Mouse (Mus musculus) forebrain, embryonic 15.5 days (tissue): Measurements from ENCODE around the gene Ksr2. TPM values are rescaled to one million over a fixed set of nuclear protein-coding genes. Genes with fewer than 3 reads are reported as not detected.
"Not testable (repeated sequence)": the region's sequence is repeated elsewhere in the genome, so short reads cannot be mapped to it uniquely, and the experiment has no call there.

Source experiments
- ATAC-seq: fragments of 200-750 bp; cut with Nextera tagmentation; replicated peaks from 2 replicates; pipeline ENCODE4 v1.8.0; 2017; ENCODE audit warnings: mild to moderate bottlenecking, moderate TSS enrichment, moderate library complexity
- H3K27ac ChIP-seq: fragments of 300-500 bp; sonication (generic); replicated peaks from 2 replicates; pipeline ENCODE4 v1.5.1; 2015; ENCODE audit warnings: mild to moderate bottlenecking, inconsistent platforms
- H3K27me3 ChIP-seq: fragments of 300-500 bp; sonication (generic); 2 replicates; pipeline ENCODE4 v1.6.1; 2015; ENCODE audit warnings: inconsistent platforms
- H3K36me3 ChIP-seq: fragments of 300-500 bp; sonication (generic); 2 replicates; pipeline ENCODE4 v1.6.1; 2015; ENCODE audit warnings: mild to moderate bottlenecking, inconsistent platforms
- H3K4me1 ChIP-seq: fragments of 300-500 bp; sonication (generic); 2 replicates; pipeline ENCODE4 v1.6.1; 2015; ENCODE audit warnings: inconsistent platforms
- H3K4me2 ChIP-seq: fragments of 300-500 bp; sonication (generic); replicated peaks from 2 replicates; pipeline ENCODE4 v1.6.1; 2015; ENCODE audit warnings: mild to moderate bottlenecking, inconsistent platforms
- H3K4me3 ChIP-seq: fragments of 300-500 bp; sonication (generic); 2 replicates; pipeline ENCODE4 v1.5.1; 2015; ENCODE audit warnings: mild to moderate bottlenecking, inconsistent platforms
- H3K9ac ChIP-seq: fragments of 300-500 bp; sonication (generic); replicated peaks from 2 replicates; pipeline ENCODE4 v1.6.1; 2015; ENCODE audit warnings: mild to moderate bottlenecking, inconsistent platforms
- H3K9me3 ChIP-seq: fragments of 300-500 bp; sonication (generic); 2 replicates; pipeline ENCODE4 v1.6.1; 2016; ENCODE audit warnings: inconsistent platforms
- WGBS: fragments of 180-500 bp; shearing (Covaris S2); methylation state at CpG from one replicate; pipeline ENCODE4 v1.1.7; 2015; ENCODE audit warnings: mixed read lengths; 5-methylcytosine and 5-hydroxymethylcytosine counted together
- polyA plus RNA-seq: library from polyadenylated mRNA; unstranded; fragments of >200 nt; fragmentation: Nextera tagmentation; extraction: Ambion mirVana; gene quantifications from 2 replicates; pipeline ENCODE4 v1.2.1, GENCODE M21; 2015

The Ksr2 gene
- 4.5 and 5.5 TPM in 2 replicates for polyA plus RNA-seq

DNA sequence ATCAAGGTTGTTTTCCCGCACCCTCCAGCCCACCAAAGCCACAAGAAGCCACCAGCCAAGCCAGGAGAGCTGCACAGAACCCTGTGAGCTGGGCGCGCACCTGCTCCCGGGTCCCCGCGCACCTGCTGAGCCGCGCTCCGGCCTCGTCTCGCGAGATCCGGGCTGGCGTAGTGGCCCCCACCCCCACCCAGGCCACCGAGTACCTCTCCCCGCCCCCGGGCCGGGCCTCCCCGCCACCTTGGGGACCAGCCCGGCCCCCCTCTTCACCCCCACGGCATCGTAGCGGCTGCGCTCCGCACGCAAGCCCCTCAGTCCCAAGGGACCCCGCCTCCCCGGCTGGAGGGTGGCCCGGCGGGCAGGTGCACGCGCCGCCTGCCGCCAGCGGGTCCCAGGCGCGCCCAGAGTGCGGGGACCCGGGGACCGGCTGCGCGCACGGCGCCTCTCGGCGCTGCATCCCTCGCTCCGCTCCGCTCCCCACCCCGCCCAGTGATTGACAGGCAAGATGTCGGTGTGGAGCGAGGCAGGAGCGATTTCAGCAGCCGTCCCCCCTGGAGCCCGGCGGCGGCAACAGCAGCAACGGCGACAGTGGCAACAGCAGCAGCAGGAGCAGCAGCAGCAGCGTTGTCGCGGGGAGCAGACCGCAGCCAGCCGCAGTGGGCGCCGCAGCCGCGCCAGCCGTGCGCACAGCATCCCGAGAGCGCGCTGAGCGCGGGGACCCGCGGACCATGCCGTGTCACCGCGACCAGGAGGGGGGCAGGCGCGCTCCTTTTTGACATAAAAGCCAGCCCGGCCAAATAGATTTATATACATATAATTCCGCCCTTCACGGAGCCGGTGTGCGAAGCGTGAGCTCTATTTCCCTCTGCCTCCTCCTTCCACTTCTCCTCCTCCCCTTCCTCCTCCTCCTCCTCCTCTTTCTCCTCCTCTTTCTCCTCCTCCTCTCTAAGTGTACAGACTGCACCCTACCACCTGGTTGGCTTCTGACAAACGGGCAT is at the start of gene Ksr2:
TSS of gene Ksr2 (plus strand) at position 494 of the 995 bp plus-strand sequence.
- no peaks in the 10 kb centered on the region for H3K36me3 ChIP-seq
- H3K4me1 ChIP-seq, result peaks cover 22% of the 10 kb centered on the region
- H3K4me2 ChIP-seq, result peak within 1 kb of the TSS; percentile 81
- peak within 1 kb of the TSS; percentile 69 for H3K9ac ChIP-seq
- peak within 1 kb of the TSS; percentile 73 for H3K4me3 ChIP-seq
- no peaks in the 10 kb centered on the region for H3K9me3 ChIP-seq
- ATAC-seq, result peak; percentile 93
- peak within 1 kb of the TSS; percentile 94 for H3K27ac ChIP-seq
- WGBS, result under 1% methylated on average over 78 of the region's 89 CpGs
- no peaks in the 10 kb centered on the region for H3K27me3 ChIP-seq

- Histone ChIP-seq H3K9ac (no peak overlapping the region), H3K4me2 (no peak overlapping the region), H3K4me1 (peaks cover 14% of the 10 kb centered on the region), H3K27me3 (no peaks in the 10 kb centered on the region), H3K36me3 (peaks cover 30% of the 10 kb centered on the region; the same call in 1 of the 2 replicates), H3K27ac (no peak overlapping the region), H3K9me3 (no peaks in the 10 kb centered on the region), H3K4me3 (no peak overlapping the region)
- 92% methylated on average over 3 of the region's 3 CpGs for WGBS
- no peak for ATAC-seq
Observed at GRCm38 (mm10) chr5:117364821-117365220, 49.0 kb upstream of the Ksr2 start.

GRCm38 (mm10) chr5:117365904-117366561 is 47.8 kb upstream of the Ksr2 start:
- no peak for ATAC-seq
- H3K4me1 ChIP-seq, result peaks cover 2% of the 10 kb centered on the region
- 90% methylated on average over 13 of the region's 13 CpGs for WGBS
- no peak overlapping the region for H3K27ac ChIP-seq
- H3K4me2 ChIP-seq, result no peak overlapping the region
- peaks cover 35% of the 10 kb centered on the region for H3K36me3 ChIP-seq
- no peak overlapping the region for H3K9ac ChIP-seq
- H3K9me3 ChIP-seq, result no peaks in the 10 kb centered on the region
- H3K4me3 ChIP-seq, result no peak overlapping the region
- H3K27me3 ChIP-seq, result no peaks in the 10 kb centered on the region

- WGBS, result 71% methylated on average over 8 of the region's 8 CpGs
- no peak for ATAC-seq
- H3K27ac ChIP-seq, result no peak overlapping the region
- no peaks in the 10 kb centered on the region for H3K27me3 ChIP-seq
- peaks cover 47% of the 10 kb centered on the region for H3K36me3 ChIP-seq
- H3K4me3 ChIP-seq, result no peak overlapping the region
- no peaks in the 10 kb centered on the region for H3K4me1 ChIP-seq
- H3K9me3 ChIP-seq, result no peaks in the 10 kb centered on the region
- no peak overlapping the region for H3K4me2 ChIP-seq
- H3K9ac ChIP-seq, result no peak overlapping the region
Observed at GRCm38 (mm10) chr5:117367206-117367605, 46.6 kb upstream of the Ksr2 start.

DNA sequence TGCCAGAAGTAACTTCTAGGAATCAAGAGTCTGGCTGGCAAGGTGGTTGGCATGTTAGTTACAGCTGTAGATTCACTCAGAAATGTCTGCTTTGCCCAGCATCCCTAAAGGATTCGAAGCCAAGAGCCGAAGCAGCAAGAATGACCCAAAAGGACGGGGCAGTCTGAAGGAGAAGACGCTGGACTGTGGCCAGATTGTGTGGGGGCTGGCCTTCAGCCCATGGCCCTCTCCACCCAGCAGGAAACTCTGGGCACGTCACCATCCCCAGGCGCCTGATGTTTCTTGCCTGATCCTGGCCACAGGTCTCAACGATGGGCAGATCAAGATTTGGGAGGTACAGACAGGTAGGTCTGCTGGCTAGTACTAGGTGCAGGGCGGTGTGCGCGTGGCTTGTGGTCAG is 43.2 kb upstream of the Ksr2 start:
- Histone ChIP-seq H3K9ac (no peak overlapping the region), H3K27me3 (no peaks in the 10 kb centered on the region), H3K36me3 (peaks cover 56% of the 10 kb centered on the region), H3K9me3 (no peaks in the 10 kb centered on the region), H3K4me2 (no peak overlapping the region), H3K4me1 (no peaks in the 10 kb centered on the region), H3K4me3 (no peak overlapping the region), H3K27ac (no peak overlapping the region)
- no peak for ATAC-seq
- 82% methylated on average over 10 of the region's 10 CpGs for WGBS

- Histone ChIP-seq H3K4me3 (no peak overlapping the region), H3K36me3 (peaks cover 64% of the 10 kb centered on the region), H3K9me3 (no peaks in the 10 kb centered on the region), H3K4me1 (no peaks in the 10 kb centered on the region), H3K9ac (no peak overlapping the region), H3K4me2 (no peak overlapping the region), H3K27me3 (no peaks in the 10 kb centered on the region), H3K27ac (no peak overlapping the region)
- ATAC-seq, result no peak
- WGBS, result 94% methylated on average over 9 of the region's 9 CpGs
Observed at GRCm38 (mm10) chr5:117373418-117373817, 40.4 kb upstream of the Ksr2 start.

- Histone ChIP-seq H3K9ac (no peak overlapping the region), H3K9me3 (no peaks in the 10 kb centered on the region), H3K4me3 (no peak overlapping the region), H3K27ac (no peak overlapping the region), H3K4me1 (no peaks in the 10 kb centered on the region), H3K36me3 (peaks cover 62% of the 10 kb centered on the region), H3K4me2 (no peak overlapping the region), H3K27me3 (no peaks in the 10 kb centered on the region)
- ATAC-seq, result no peak
- WGBS, result 96% methylated on average over 7 of the region's 7 CpGs
Observed at GRCm38 (mm10) chr5:117374372-117375049, 39.3 kb upstream of the Ksr2 start.

DNA sequence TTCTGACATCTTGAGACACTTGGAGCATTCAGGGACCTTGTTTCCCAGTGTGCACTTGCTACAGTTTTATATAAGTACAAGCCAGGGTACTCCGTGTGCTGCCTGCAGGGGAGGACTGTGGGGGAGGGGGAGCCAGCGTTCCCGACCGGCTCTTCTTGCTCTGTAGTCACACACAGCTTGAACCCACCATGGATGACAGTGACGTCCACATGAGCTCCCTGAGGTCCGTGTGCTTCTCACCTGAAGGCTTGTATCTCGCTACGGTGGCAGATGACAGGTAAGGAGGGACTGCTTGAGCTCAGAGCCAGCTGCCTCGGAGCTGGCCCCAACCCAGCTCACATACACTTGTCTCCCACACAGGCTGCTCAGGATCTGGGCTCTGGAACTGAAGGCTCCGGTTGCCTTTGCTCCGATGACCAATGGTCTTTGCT is 37.5 kb upstream of the Ksr2 start:
- Histone ChIP-seq H3K27me3 (no peaks in the 10 kb centered on the region), H3K36me3 (peaks cover 65% of the 10 kb centered on the region)

GRCm38 (mm10) chr5:117377731-117378130 is 36.1 kb upstream of the Ksr2 start:
- ATAC-seq, H3K4me2 ChIP-seq, H3K27ac ChIP-seq, H3K9me3 ChIP-seq, H3K27me3 ChIP-seq, H3K4me3 ChIP-seq, H3K4me1 ChIP-seq, H3K9ac ChIP-seq: not testable (repeated sequence)
- WGBS, result 92% methylated on average over 14 of the region's 14 CpGs
- H3K36me3 ChIP-seq, result peaks cover 62% of the 10 kb centered on the region

More for the DNA sequence above, 37.5 kb upstream of the Ksr2 start:
- H3K9me3 ChIP-seq, result no peaks in the 10 kb centered on the region
- no peak overlapping the region for H3K4me3 ChIP-seq
- no peak overlapping the region for H3K9ac ChIP-seq
- H3K27ac ChIP-seq, result no peak overlapping the region
- H3K4me1 ChIP-seq, result no peaks in the 10 kb centered on the region
- WGBS, result 73% methylated on average over 11 of the region's 11 CpGs
- no peak overlapping the region for H3K4me2 ChIP-seq
- ATAC-seq, result no peak

GRCm38 (mm10) chr5:117380199-117380598 is 33.6 kb upstream of the Ksr2 start:
- no peak for ATAC-seq
- 82% methylated on average over 4 of the region's 4 CpGs for WGBS
- H3K4me2 ChIP-seq, result no peak overlapping the region
- no peak overlapping the region for H3K4me3 ChIP-seq
- peaks cover 63% of the 10 kb centered on the region for H3K36me3 ChIP-seq
- no peaks in the 10 kb centered on the region for H3K9me3 ChIP-seq
- H3K27ac ChIP-seq, result no peak overlapping the region
- no peaks in the 10 kb centered on the region for H3K27me3 ChIP-seq
- no peaks in the 10 kb centered on the region for H3K4me1 ChIP-seq
- no peak overlapping the region for H3K9ac ChIP-seq

- H3K9me3 ChIP-seq, result no peaks in the 10 kb centered on the region
- H3K27ac ChIP-seq, result no peak overlapping the region
- no peaks in the 10 kb centered on the region for H3K27me3 ChIP-seq
Observed at GRCm38 (mm10) chr5:117381785-117382184, 32.0 kb upstream of the Ksr2 start.

GRCm38 (mm10) chr5:117383198-117383597 is 30.6 kb upstream of the Ksr2 start:
- H3K27ac ChIP-seq, result no peak overlapping the region
- WGBS, result 78% methylated on average over 12 of the region's 12 CpGs
- H3K4me2 ChIP-seq, result no peak overlapping the region
- H3K4me1 ChIP-seq, result peaks cover 7% of the 10 kb centered on the region
- ATAC-seq, result no peak
- no peaks in the 10 kb centered on the region for H3K27me3 ChIP-seq
- no peaks in the 10 kb centered on the region for H3K9me3 ChIP-seq
- H3K9ac ChIP-seq, result no peak overlapping the region
- H3K4me3 ChIP-seq, result no peak overlapping the region
- H3K36me3 ChIP-seq, result peaks cover 47% of the 10 kb centered on the region

More at GRCm38 (mm10) chr5:117381785-117382184, 32.0 kb upstream of the Ksr2 start:
- ATAC-seq, result no peak
- H3K4me1 ChIP-seq, result no peaks in the 10 kb centered on the region
- WGBS, result 82% methylated on average over 7 of the region's 7 CpGs
- H3K36me3 ChIP-seq, result peaks cover 53% of the 10 kb centered on the region
- H3K4me2 ChIP-seq, result no peak overlapping the region
- no peak overlapping the region for H3K9ac ChIP-seq
- no peak overlapping the region for H3K4me3 ChIP-seq
